Mouse (Mus musculus) spleen, adult 2 months (tissue): ENCODE measurements around the gene Trub2.

ENCODE experiments used
- CTCF ChIP-seq: fragments of 200-500 bp; IDR thresholded peaks from 2 replicates; pipeline ENCODE4 v1.5.1; 2011; ENCODE audit warnings: mild to moderate bottlenecking, inconsistent platforms; ENCODE audit not compliant: insufficient read depth, insufficient read length, insufficient replicate concordance; ENCODE audit errors: extremely low read depth
- POLR2A ChIP-seq: fragments of 200-500 bp; IDR thresholded peaks from 2 replicates; pipeline ENCODE4 v1.6.1; 2011; ENCODE audit warnings: low read depth, low read length, inconsistent platforms

- no peak for TF ChIP-seq CTCF
- no peak for TF ChIP-seq POLR2A
These were observed 27.5 kb upstream of the Trub2 start for GRCm38 (mm10) chr2:29815678-29816371.
